Mouse (Mus musculus) hindbrain, embryonic 14.5 days (tissue): ENCODE measurements around the gene Hspb1. TPM values are rescaled to one million over a fixed set of nuclear protein-coding genes. Genes with fewer than 3 reads are reported as not detected.
A peak's percentile ranks its signal among the peaks of the same experiment; 100 is the strongest.

Experiments
- ATAC-seq: fragments of 200-750 bp; cut with Nextera tagmentation; 2 replicates; pipeline ENCODE4 v1.8.0; 2017; ENCODE audit warnings: moderate number of reproducible peaks, mild to moderate bottlenecking, moderate TSS enrichment, moderate library complexity; ENCODE audit not compliant: low FRiP score
- DNase-seq: peaks from one replicate; pipeline ENCODE4 v3.0.0-alpha.2; 2015; ENCODE audit warnings: low spot score
- H3K27ac ChIP-seq: fragments of 300-500 bp; sonication (generic); 2 replicates; pipeline ENCODE4 v1.5.1; 2014; ENCODE audit warnings: mild to moderate bottlenecking, moderate library complexity
- H3K27me3 ChIP-seq: fragments of 300-500 bp; sonication (generic); 2 replicates; pipeline ENCODE4 v1.6.1; 2014; ENCODE audit warnings: mild to moderate bottlenecking, low read length, mixed read lengths; ENCODE audit not compliant: control insufficient read depth, insufficient read depth
- H3K36me3 ChIP-seq: fragments of 300-500 bp; sonication (generic); replicated peaks from 2 replicates; pipeline ENCODE4 v1.6.1; 2014; ENCODE audit not compliant: control insufficient read depth, insufficient read depth
- H3K4me1 ChIP-seq: fragments of 300-500 bp; sonication (generic); replicated peaks from 2 replicates; pipeline ENCODE4 v1.6.1; 2014; ENCODE audit warnings: antibody characterized with exemption, low read length, mixed read lengths; ENCODE audit not compliant: control insufficient read depth, insufficient read depth
- H3K4me2 ChIP-seq: fragments of 300-500 bp; sonication (generic); replicated peaks from 2 replicates; pipeline ENCODE4 v1.6.1; 2014; ENCODE audit warnings: mild to moderate bottlenecking, moderate library complexity
- H3K4me3 ChIP-seq: fragments of 300-500 bp; sonication (generic); replicated peaks from 2 replicates; pipeline ENCODE4 v1.5.1; 2014; ENCODE audit warnings: mild to moderate bottlenecking, low read length
- H3K9ac ChIP-seq: fragments of 300-500 bp; sonication (generic); 2 replicates; pipeline ENCODE4 v1.6.1; 2014
- H3K9me3 ChIP-seq: fragments of 300-500 bp; sonication (generic); 2 replicates; pipeline ENCODE4 v1.6.1; 2016; ENCODE audit warnings: low read length; ENCODE audit not compliant: control insufficient read depth
- WGBS: fragments of 180-500 bp; shearing (Covaris S2); extraction: QIAGEN DNeasy Blood & Tissue Kit; methylation state at CpG from one replicate; pipeline ENCODE4 v1.1.7; 2014; 5-methylcytosine and 5-hydroxymethylcytosine counted together
- polyA plus RNA-seq: library from polyadenylated mRNA; unstranded; fragments of >200 nt; fragmentation: Nextera tagmentation; extraction: Ambion mirVana; gene quantifications from 2 replicates; pipeline ENCODE4 v1.2.1, GENCODE M21; 2014

Gene Hspb1
- polyA plus RNA-seq, 1 experiment from 2014 or later: 10.6 TPM

- ATAC-seq: no peak
- Histone ChIP-seq H3K9ac (no peak overlapping the region), H3K9me3 (no peaks in the 10 kb centered on the region), H3K4me2 (peak overlapping the region; percentile 84), H3K4me3 (peak overlapping the region; percentile 67; the same call in 1 of the 2 replicates), H3K27ac (no peak overlapping the region), H3K4me1 (peaks cover 37% of the 10 kb centered on the region), H3K27me3 (no peaks in the 10 kb centered on the region), H3K36me3 (peaks cover 50% of the 10 kb centered on the region)
- 94% methylated on average over 9 of the region's 9 CpGs for WGBS
- no peak for DNase-seq
These were observed 43.8 kb downstream of the Hspb1 start for GRCm38 (mm10) chr5:135931526-135931925.

GRCm38 (mm10) chr5:135932359-135932758 lies 44.6 kb downstream of the Hspb1 start:
- H3K4me3 ChIP-seq: peak overlapping the region; percentile 67
- peak overlapping the region; percentile 89 for H3K9ac ChIP-seq
- DNase-seq (peak; percentile 46), ATAC-seq (no peak)
- H3K9me3 ChIP-seq: no peaks in the 10 kb centered on the region
- peaks cover 37% of the 10 kb centered on the region for H3K4me1 ChIP-seq
- H3K27ac ChIP-seq: no peak overlapping the region
- 52% methylated on average over 2 of the region's 2 CpGs for WGBS
- H3K4me2 ChIP-seq: peak overlapping the region; percentile 84
- H3K36me3 ChIP-seq: peaks cover 42% of the 10 kb centered on the region
- no peaks in the 10 kb centered on the region for H3K27me3 ChIP-seq

- Histone ChIP-seq H3K27me3 (no peaks in the 10 kb centered on the region), H3K9me3 (no peaks in the 10 kb centered on the region), H3K4me2 (peak overlapping the region; percentile 84), H3K4me3 (peak overlapping the region; percentile 67), H3K9ac (peak overlapping the region; percentile 89), H3K36me3 (peaks cover 32% of the 10 kb centered on the region), H3K27ac (peak overlapping the region; percentile 98), H3K4me1 (peaks cover 32% of the 10 kb centered on the region)
- ATAC-seq (no peak), DNase-seq (peak; percentile 54)
- 8% methylated on average over 12 of the region's 12 CpGs for WGBS
These were observed 45.6 kb downstream of the Hspb1 start for GRCm38 (mm10) chr5:135933222-135933899.

GRCm38 (mm10) chr5:135933900-135934441 lies 46.3 kb downstream of the Hspb1 start:
- WGBS: under 1% methylated on average over 35 of the region's 35 CpGs
- peak overlapping the region; percentile 98 for H3K27ac ChIP-seq
- H3K4me2 ChIP-seq: peak overlapping the region; percentile 84
- ATAC-seq: peak; percentile 78
- peaks cover 30% of the 10 kb centered on the region for H3K4me1 ChIP-seq
- H3K4me3 ChIP-seq: peak overlapping the region; percentile 67
- H3K27me3 ChIP-seq: no peaks in the 10 kb centered on the region
- no peaks in the 10 kb centered on the region for H3K9me3 ChIP-seq
- H3K9ac ChIP-seq: peak overlapping the region; percentile 89
- H3K36me3 ChIP-seq: peaks cover 30% of the 10 kb centered on the region
- DNase-seq: peak; percentile 61

GRCm38 (mm10) chr5:135934481-135935175 lies 46.9 kb downstream of the Hspb1 start, which contains the start of gene Ywhag:
TSS of gene Ywhag (minus strand) at chr5:135934616.
- H3K9me3 ChIP-seq: no peaks in the 10 kb centered on the region
- under 1% methylated on average over 47 of the region's 48 CpGs for WGBS
- peaks cover 29% of the 10 kb centered on the region for H3K4me1 ChIP-seq
- H3K36me3 ChIP-seq: peaks cover 23% of the 10 kb centered on the region
- H3K4me3 ChIP-seq: peak within 1 kb of the TSS; percentile 67
- peak within 1 kb of the TSS; percentile 89 for H3K9ac ChIP-seq
- peak within 1 kb of the TSS; percentile 84 for H3K4me2 ChIP-seq
- ATAC-seq: peak; percentile 93
- H3K27ac ChIP-seq: peak within 1 kb of the TSS; percentile 98
- DNase-seq: peak; percentile 97
- H3K27me3 ChIP-seq: no peaks in the 10 kb centered on the region

GRCm38 (mm10) chr5:135935176-135935523 lies 47.4 kb downstream of the Hspb1 start:
- DNase-seq (no peak), ATAC-seq (peak; percentile 12; the same call in 1 of the 2 replicates)
- H3K9ac ChIP-seq: peak overlapping the region; percentile 89
- H3K4me1 ChIP-seq: peaks cover 24% of the 10 kb centered on the region
- peak overlapping the region; percentile 98 for H3K27ac ChIP-seq
- 49% methylated on average over 7 of the region's 7 CpGs for WGBS
- H3K9me3 ChIP-seq: no peaks in the 10 kb centered on the region
- peak overlapping the region; percentile 84 for H3K4me2 ChIP-seq
- H3K27me3 ChIP-seq: no peaks in the 10 kb centered on the region
- H3K36me3 ChIP-seq: peaks cover 18% of the 10 kb centered on the region
- peak overlapping the region; percentile 67 for H3K4me3 ChIP-seq

GRCm38 (mm10) chr5:135935641-135936190 lies 48.0 kb downstream of the Hspb1 start:
- H3K9ac ChIP-seq: no peak overlapping the region
- H3K4me3 ChIP-seq: no peak overlapping the region
- H3K4me2 ChIP-seq: peak overlapping the region; percentile 84; the same call in 1 of the 2 replicates
- 85% methylated on average over 6 of the region's 6 CpGs for WGBS
- DNase-seq (no peak), ATAC-seq (no peak)
- H3K27me3 ChIP-seq: no peaks in the 10 kb centered on the region
- peaks cover 12% of the 10 kb centered on the region for H3K36me3 ChIP-seq
- H3K4me1 ChIP-seq: peaks cover 18% of the 10 kb centered on the region
- no peak overlapping the region; the same call in 1 of the 2 replicates for H3K27ac ChIP-seq
- no peaks in the 10 kb centered on the region for H3K9me3 ChIP-seq
